Comparison of ENCODE assay signal across 24 mouse cellular contexts in the genomic region with DNA sequence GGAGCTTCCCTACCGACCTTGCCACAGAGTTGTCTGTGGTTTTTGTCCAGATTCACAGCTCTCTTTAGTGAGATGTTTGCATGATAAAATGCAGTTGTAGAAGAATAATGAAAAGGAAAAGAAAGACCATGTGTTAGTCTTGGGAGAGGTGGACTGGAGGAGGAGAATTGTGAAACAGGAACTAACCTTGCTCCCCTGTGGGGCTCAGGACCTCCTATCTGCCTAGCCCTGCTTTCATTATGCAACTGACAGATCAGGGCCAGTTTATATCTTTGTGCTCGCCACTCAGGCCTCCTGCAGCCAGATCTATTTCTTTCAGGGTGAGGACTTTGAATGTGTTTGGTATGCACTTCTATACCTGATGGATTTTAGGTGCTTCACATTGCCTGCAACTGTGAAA.
"Had no signal": no experiment of that assay in that cellular context is flagged by ENCODE, and none has a peak within 500 bp of the region (broad histone marks: within the 10 kb centered on the region; RNA-seq: fewer than 3 reads in every experiment).

No protein-coding gene starts in this region.

- H3K9ac ChIP-seq: kidney, embryonic 15.5 days; limb, embryonic 12.5 days; limb, embryonic 15.5 days; liver, embryonic 14.5 days; liver, postnatal 0 days; lung, embryonic 14.5 days; neural tube, embryonic 12.5 days; neural tube, embryonic 15.5 days had no signal

- ATAC-seq: liver, postnatal 0 days; lung, postnatal 0 days had no signal

- H3K4me1 ChIP-seq: kidney, embryonic 15.5 days; limb, embryonic 12.5 days; limb, embryonic 15.5 days; megakaryocyte, embryonic 14.5 days; midbrain, embryonic 10.5 days; neural tube, embryonic 12.5 days; neural tube, embryonic 15.5 days had no signal

- H3K4me3 ChIP-seq: kidney, embryonic 15.5 days; limb, embryonic 12.5 days; limb, embryonic 15.5 days; megakaryocyte, embryonic 14.5 days; midbrain, embryonic 10.5 days; neural tube, embryonic 12.5 days; neural tube, embryonic 15.5 days had no signal

- H3K27me3 ChIP-seq: kidney, embryonic 15.5 days; limb, embryonic 12.5 days; limb, embryonic 15.5 days; megakaryocyte, embryonic 14.5 days; neural tube, embryonic 12.5 days; neural tube, embryonic 15.5 days had no signal

- H3K9me3 ChIP-seq: kidney, embryonic 15.5 days; limb, embryonic 12.5 days; limb, embryonic 15.5 days; megakaryocyte, embryonic 14.5 days; midbrain, embryonic 10.5 days; neural tube, embryonic 12.5 days; neural tube, embryonic 15.5 days had no signal

- DNase-seq: kidney, adult 8-10 months; kidney, postnatal 10 days; kidney, postnatal 36 days; left cerebral cortex, postnatal 4 days; liver, postnatal 0 days; lung, embryonic 14.5 days; midbrain, embryonic 14.5 days; right cerebral cortex, adult 18-20 months; right cerebral cortex, postnatal 14 days; right cerebral cortex, postnatal 4 days; thymus, adult 2 months; thymus, postnatal 14 days had no signal

- H3K36me3 ChIP-seq: kidney, embryonic 15.5 days; limb, embryonic 12.5 days; limb, embryonic 15.5 days; midbrain, embryonic 10.5 days; neural tube, embryonic 12.5 days; neural tube, embryonic 15.5 days had no signal

- H3K27ac ChIP-seq: kidney, embryonic 15.5 days; limb, embryonic 12.5 days; limb, embryonic 15.5 days; liver, embryonic 14.5 days; macrophage; midbrain, embryonic 10.5 days; neural tube, embryonic 12.5 days; neural tube, embryonic 15.5 days; stomach, postnatal 0 days had no signal

- H3K4me2 ChIP-seq: kidney, embryonic 15.5 days; limb, embryonic 12.5 days; limb, embryonic 15.5 days; liver, embryonic 11.5 days; lung, embryonic 14.5 days; neural tube, embryonic 12.5 days; neural tube, embryonic 15.5 days had no signal
